Mouse (Mus musculus) kidney, embryonic 14.5 days (tissue): ENCODE measurements at regions not wholly inside any gene's neighbourhood (a gene's known extent, or its start where the extent isn't known, plus 50 kb on each side); places are given as distances from the start of the nearest gene placed in this dataset.

Experiments used
- ATAC-seq: fragments of 200-750 bp; cut with Nextera tagmentation; 2 replicates; pipeline ENCODE4 v1.8.0; 2017; ENCODE audit warnings: moderate number of reproducible peaks, mild to moderate bottlenecking, moderate TSS enrichment, moderate library complexity; ENCODE audit not compliant: low FRiP score, low TSS enrichment
- H3K27ac ChIP-seq: fragments of 300-500 bp; sonication (generic); 2 replicates; pipeline ENCODE4 v1.5.1; 2014; ENCODE audit warnings: low read depth, mild to moderate bottlenecking, low read length, moderate library complexity, mixed read lengths
- H3K27me3 ChIP-seq: fragments of 300-500 bp; sonication (generic); 2 replicates; pipeline ENCODE4 v1.6.1; 2014; ENCODE audit warnings: mild to moderate bottlenecking, low read length; ENCODE audit not compliant: control insufficient read depth, insufficient read depth
- H3K36me3 ChIP-seq: fragments of 300-500 bp; sonication (generic); 2 replicates; pipeline ENCODE4 v1.6.1; 2014; ENCODE audit warnings: low read length, mixed read lengths; ENCODE audit not compliant: control insufficient read depth, insufficient read depth
- H3K4me1 ChIP-seq: fragments of 300-500 bp; sonication (generic); 2 replicates; pipeline ENCODE4 v1.6.1; 2014; ENCODE audit warnings: low read length, mixed read lengths; ENCODE audit not compliant: control insufficient read depth, insufficient read depth
- H3K4me2 ChIP-seq: fragments of 300-500 bp; sonication (generic); replicated peaks from 2 replicates; pipeline ENCODE4 v1.6.1; 2014; ENCODE audit warnings: low read depth, mild to moderate bottlenecking, low read length
- H3K4me3 ChIP-seq: fragments of 300-500 bp; sonication (generic); 2 replicates; pipeline ENCODE4 v1.5.1; 2014; ENCODE audit warnings: mild to moderate bottlenecking, low read length
- H3K9ac ChIP-seq: fragments of 300-500 bp; sonication (generic); 2 replicates; pipeline ENCODE4 v1.6.1; 2014; ENCODE audit warnings: low read depth, mild to moderate bottlenecking, low read length, moderate library complexity
- H3K9me3 ChIP-seq: fragments of 300-500 bp; sonication (generic); 2 replicates; pipeline ENCODE4 v1.6.1; 2016; ENCODE audit warnings: low read length; ENCODE audit not compliant: control insufficient read depth
- WGBS: fragments of 180-500 bp; shearing (Covaris S2); extraction: QIAGEN DNeasy Blood & Tissue Kit; methylation state at CpG from one replicate; pipeline ENCODE4 v1.1.7; 2014; 5-methylcytosine and 5-hydroxymethylcytosine counted together

GRCm38 (mm10) chr3:80025795-80026194, 141.5 kb downstream of the Fam198b start:
- Histone ChIP-seq H3K4me2 (no peak overlapping the region), H3K4me3 (no peak overlapping the region), H3K36me3 (no peaks in the 10 kb centered on the region), H3K27me3 (no peaks in the 10 kb centered on the region), H3K4me1 (no peaks in the 10 kb centered on the region), H3K9me3 (no peaks in the 10 kb centered on the region), H3K9ac (no peak overlapping the region), H3K27ac (no peak overlapping the region)
- 88% methylated on average over 1 of the region's 1 CpGs for WGBS
- no peak for ATAC-seq

GRCm38 (mm10) chr3:80033071-80033470, 148.7 kb downstream of the Fam198b start:
- H3K27me3 ChIP-seq = no peaks in the 10 kb centered on the region
- H3K9me3 ChIP-seq = no peaks in the 10 kb centered on the region
- H3K9ac ChIP-seq = no peak overlapping the region
- H3K4me2 ChIP-seq = no peak overlapping the region
- no peaks in the 10 kb centered on the region for H3K4me1 ChIP-seq
- 85% methylated on average over 3 of the region's 3 CpGs for WGBS
- no peak overlapping the region for H3K27ac ChIP-seq
- H3K4me3 ChIP-seq = no peak overlapping the region
- ATAC-seq = no peak
- H3K36me3 ChIP-seq = no peaks in the 10 kb centered on the region

GRCm38 (mm10) chr3:80038553-80039129, 154.3 kb downstream of the Fam198b start:
- H3K36me3 ChIP-seq = no peaks in the 10 kb centered on the region
- H3K4me2 ChIP-seq = no peak overlapping the region
- 70% methylated on average over 11 of the region's 11 CpGs for WGBS
- H3K4me3 ChIP-seq = no peak overlapping the region
- no peaks in the 10 kb centered on the region for H3K27me3 ChIP-seq
- no peak overlapping the region for H3K27ac ChIP-seq
- ATAC-seq = no peak
- no peaks in the 10 kb centered on the region for H3K9me3 ChIP-seq
- H3K9ac ChIP-seq = no peak overlapping the region
- H3K4me1 ChIP-seq = no peaks in the 10 kb centered on the region

DNA sequence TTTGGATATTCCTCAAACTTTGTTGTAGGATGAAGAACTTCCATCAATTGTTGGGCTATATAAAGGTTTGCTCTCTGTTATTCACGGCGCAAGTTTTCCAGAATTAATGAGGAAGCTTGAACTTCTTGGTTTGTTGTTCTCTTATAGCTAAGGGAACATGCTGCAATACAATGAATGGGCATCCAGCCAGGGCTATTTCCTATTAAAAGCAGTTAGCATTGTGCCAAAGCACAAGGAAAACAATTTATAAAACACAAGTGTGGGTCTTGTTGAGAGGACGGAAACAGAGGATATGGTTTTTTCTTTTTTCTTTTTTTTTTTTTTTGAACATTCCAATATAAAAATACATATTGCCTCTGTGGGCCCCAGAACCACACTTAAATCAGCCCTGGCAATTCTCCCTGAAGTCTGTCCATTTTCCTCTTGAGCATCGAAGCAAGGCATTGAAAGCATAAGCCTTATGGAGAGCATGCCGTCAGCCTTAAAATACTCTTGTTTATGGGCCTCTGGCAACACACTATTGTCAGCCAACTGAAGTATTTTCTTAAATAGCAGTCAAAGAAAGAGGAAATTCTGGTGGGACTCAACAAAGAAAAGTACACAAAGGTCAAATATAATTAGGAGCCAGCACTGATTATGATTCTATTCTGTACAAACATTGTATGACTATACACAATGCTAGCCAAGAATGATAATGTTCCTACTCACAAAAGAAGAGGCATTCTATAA, 158.6 kb downstream of the Fam198b start:
- no peak overlapping the region for H3K27ac ChIP-seq
- H3K9me3 ChIP-seq = no peaks in the 10 kb centered on the region
- no peak overlapping the region for H3K9ac ChIP-seq
- ATAC-seq = no peak
- H3K4me3 ChIP-seq = no peak overlapping the region
- H3K36me3 ChIP-seq = no peaks in the 10 kb centered on the region
- no peaks in the 10 kb centered on the region for H3K4me1 ChIP-seq
- no peak overlapping the region for H3K4me2 ChIP-seq
- 79% methylated on average over 5 of the region's 5 CpGs for WGBS
- H3K27me3 ChIP-seq = no peaks in the 10 kb centered on the region

- no peak overlapping the region for H3K9ac ChIP-seq
- no peak for ATAC-seq
- no peaks in the 10 kb centered on the region for H3K4me1 ChIP-seq
- no peak overlapping the region for H3K27ac ChIP-seq
- no peaks in the 10 kb centered on the region for H3K27me3 ChIP-seq
- H3K36me3 ChIP-seq = no peaks in the 10 kb centered on the region
- H3K9me3 ChIP-seq = no peaks in the 10 kb centered on the region
- no peak overlapping the region for H3K4me3 ChIP-seq
- 87% methylated on average over 5 of the region's 5 CpGs for WGBS
- no peak overlapping the region for H3K4me2 ChIP-seq
Measured at GRCm38 (mm10) chr3:80049495-80050225, 165.3 kb downstream of the Fam198b start.

GRCm38 (mm10) chr3:80050920-80051319, 166.6 kb downstream of the Fam198b start:
- no peak overlapping the region for H3K4me3 ChIP-seq
- H3K9me3 ChIP-seq = no peaks in the 10 kb centered on the region
- WGBS = 59% methylated on average over 4 of the region's 4 CpGs
- H3K9ac ChIP-seq = no peak overlapping the region
- H3K4me2 ChIP-seq = no peak overlapping the region
- H3K27ac ChIP-seq = no peak overlapping the region
- H3K36me3 ChIP-seq = no peaks in the 10 kb centered on the region
- no peak for ATAC-seq
- no peaks in the 10 kb centered on the region for H3K4me1 ChIP-seq
- no peaks in the 10 kb centered on the region for H3K27me3 ChIP-seq

- Histone ChIP-seq H3K27ac (no peak overlapping the region), H3K4me2 (no peak overlapping the region), H3K9ac (no peak overlapping the region), H3K27me3 (no peaks in the 10 kb centered on the region), H3K9me3 (no peaks in the 10 kb centered on the region), H3K4me1 (no peaks in the 10 kb centered on the region), H3K4me3 (no peak overlapping the region), H3K36me3 (no peaks in the 10 kb centered on the region)
- WGBS = 77% methylated on average over 4 of the region's 4 CpGs
- no peak for ATAC-seq
Measured at GRCm38 (mm10) chr3:80051963-80052362, 167.6 kb downstream of the Fam198b start.

DNA sequence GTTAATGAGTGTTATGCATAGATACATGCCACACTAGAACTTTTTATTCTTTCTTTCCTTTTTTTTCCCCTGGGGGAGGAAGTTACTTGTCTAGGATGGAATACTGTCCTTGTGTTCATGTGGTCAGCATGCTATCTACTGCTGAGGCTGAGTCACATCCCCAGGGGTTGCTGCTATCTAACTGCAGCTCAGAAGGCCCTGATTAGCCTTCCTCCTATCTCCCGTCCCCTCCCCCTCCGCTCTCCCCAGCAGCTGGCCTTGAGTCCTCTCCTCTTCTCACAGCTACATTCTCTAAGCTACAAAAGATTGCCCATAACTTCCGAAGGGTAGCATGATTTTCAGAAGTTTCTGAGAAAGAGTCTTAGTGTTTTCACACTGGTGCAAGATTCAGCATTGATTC, 168.5 kb downstream of the Fam198b start:
- 56% methylated on average over 3 of the region's 3 CpGs for WGBS
- Histone ChIP-seq H3K4me3 (no peak overlapping the region), H3K27me3 (no peaks in the 10 kb centered on the region), H3K27ac (no peak overlapping the region), H3K9ac (no peak overlapping the region), H3K4me1 (no peaks in the 10 kb centered on the region), H3K4me2 (no peak overlapping the region), H3K9me3 (no peaks in the 10 kb centered on the region), H3K36me3 (no peaks in the 10 kb centered on the region)
- ATAC-seq = no peak

GRCm38 (mm10) chr3:80053435-80053834, 169.1 kb downstream of the Fam198b start:
- WGBS = 64% methylated on average over 2 of the region's 2 CpGs
- no peaks in the 10 kb centered on the region for H3K36me3 ChIP-seq

More at GRCm38 (mm10) chr3:80053435-80053834, 169.1 kb downstream of the Fam198b start:
- H3K4me1 ChIP-seq = no peaks in the 10 kb centered on the region
- no peak overlapping the region for H3K4me3 ChIP-seq
- H3K9ac ChIP-seq = no peak overlapping the region
- no peaks in the 10 kb centered on the region for H3K9me3 ChIP-seq
- no peak overlapping the region for H3K4me2 ChIP-seq
- H3K27ac ChIP-seq = no peak overlapping the region
- no peak for ATAC-seq
- H3K27me3 ChIP-seq = no peaks in the 10 kb centered on the region
